Mouse (Mus musculus) layer of hippocampus, postnatal 14 days (tissue): ENCODE results near the gene Npffr2. TPM values are rescaled to one million over a fixed set of nuclear protein-coding genes. Genes with fewer than 3 reads are reported as not detected.

Source experiments
- total RNA-seq, 2 experiments: library from RNA; stranded (reverse); gene quantifications; 2 replicates each; pipeline ENCODE4 v1.2.3; 2021

The Npffr2 gene
- total RNA-seq, 2 experiments from 2014 or later: not detected

Other genes with a start within 250 kb of the Npffr2 start
- not detected for gene Gc, start 69.5 kb upstream of the Npffr2 start, total RNA-seq